Mouse (Mus musculus) stomach, embryonic 15.5 days (tissue): ENCODE data around the gene Gm10160. TPM values are rescaled to one million over a fixed set of nuclear protein-coding genes. Genes with fewer than 3 reads are reported as not detected.

ENCODE experiments used
- ATAC-seq: fragments of 200-750 bp; cut with Nextera tagmentation; 2 replicates; pipeline ENCODE4 v1.8.0; 2017; ENCODE audit warnings: low read depth, moderate number of reproducible peaks, moderate TSS enrichment; ENCODE audit not compliant: insufficient read depth, low FRiP score
- H3K27ac ChIP-seq: fragments of 300-500 bp; sonication (generic); 2 replicates; pipeline ENCODE4 v1.5.1; 2015; ENCODE audit warnings: mild to moderate bottlenecking, inconsistent platforms
- H3K27me3 ChIP-seq: fragments of 300-500 bp; sonication (generic); replicated peaks from 2 replicates; pipeline ENCODE4 v1.6.1; 2015; ENCODE audit warnings: inconsistent platforms
- H3K36me3 ChIP-seq: fragments of 300-500 bp; sonication (generic); 2 replicates; pipeline ENCODE4 v1.6.1; 2015; ENCODE audit warnings: inconsistent platforms
- H3K4me1 ChIP-seq: fragments of 300-500 bp; sonication (generic); 2 replicates; pipeline ENCODE4 v1.6.1; 2015; ENCODE audit warnings: inconsistent platforms
- H3K4me2 ChIP-seq: fragments of 300-500 bp; sonication (generic); 2 replicates; pipeline ENCODE4 v1.6.1; 2015; ENCODE audit warnings: mild to moderate bottlenecking, inconsistent platforms
- H3K4me3 ChIP-seq: fragments of 300-500 bp; sonication (generic); replicated peaks from 2 replicates; pipeline ENCODE4 v1.5.1; 2015; ENCODE audit warnings: inconsistent platforms
- H3K9ac ChIP-seq: fragments of 300-500 bp; sonication (generic); 2 replicates; pipeline ENCODE4 v1.6.1; 2015; ENCODE audit warnings: inconsistent platforms
- H3K9me3 ChIP-seq: fragments of 300-500 bp; sonication (generic); 2 replicates; pipeline ENCODE4 v1.6.1; 2016; ENCODE audit warnings: inconsistent platforms
- WGBS: fragments of 180-500 bp; shearing (Covaris S2); methylation state at CpG from one replicate; pipeline ENCODE4 v1.1.7; 2015; 5-methylcytosine and 5-hydroxymethylcytosine counted together
- polyA plus RNA-seq: library from polyadenylated mRNA; unstranded; fragments of >200 nt; fragmentation: Nextera tagmentation; extraction: Ambion mirVana; gene quantifications from 2 replicates; pipeline ENCODE4 v1.2.1, GENCODE M21; 2015

Gene Gm10160
- polyA plus RNA-seq, 1 experiment from 2014 or later: not detected

- Histone ChIP-seq H3K9ac (no peak overlapping the region), H3K9me3 (no peaks in the 10 kb centered on the region), H3K4me1 (no peaks in the 10 kb centered on the region), H3K4me3 (no peak overlapping the region), H3K27ac (no peak overlapping the region), H3K36me3 (no peaks in the 10 kb centered on the region), H3K4me2 (no peak overlapping the region), H3K27me3 (0 out of 2 replicates have a peak, but pooled peaks cover 1% of the 10 kb centered on the region)
- WGBS: 83% methylated on average over 9 of the region's 9 CpGs
- no peak for ATAC-seq
Observed at GRCm38 (mm10) chr7:81867231-81867930, 11.8 kb upstream of the Gm10160 start.

GRCm38 (mm10) chr7:81865937-81866336 lies 10.3 kb upstream of the Gm10160 start:
- Histone ChIP-seq H3K4me1 (0 out of 2 replicates have a peak, but pooled peaks cover under 1% of the 10 kb centered on the region), H3K27me3 (0 out of 2 replicates have a peak, but pooled peaks cover 4% of the 10 kb centered on the region), H3K4me3 (no peak overlapping the region), H3K9ac (no peak overlapping the region), H3K4me2 (no peak overlapping the region), H3K36me3 (no peaks in the 10 kb centered on the region), H3K27ac (no peak overlapping the region), H3K9me3 (no peaks in the 10 kb centered on the region)
- WGBS: 93% methylated on average over 6 of the region's 6 CpGs
- ATAC-seq: no peak

GRCm38 (mm10) chr7:81864552-81864951 lies 9.0 kb upstream of the Gm10160 start:
- ATAC-seq: no peak
- no peaks in the 10 kb centered on the region for H3K9me3 ChIP-seq
- peaks cover 17% of the 10 kb centered on the region for H3K27me3 ChIP-seq
- H3K36me3 ChIP-seq: no peaks in the 10 kb centered on the region
- 90% methylated on average over 6 of the region's 6 CpGs for WGBS
- H3K4me3 ChIP-seq: no peak overlapping the region
- no peak overlapping the region for H3K4me2 ChIP-seq
- H3K4me1 ChIP-seq: peaks cover 4% of the 10 kb centered on the region; the same call in 1 of the 2 replicates
- H3K27ac ChIP-seq: no peak overlapping the region
- no peak overlapping the region for H3K9ac ChIP-seq

DNA sequence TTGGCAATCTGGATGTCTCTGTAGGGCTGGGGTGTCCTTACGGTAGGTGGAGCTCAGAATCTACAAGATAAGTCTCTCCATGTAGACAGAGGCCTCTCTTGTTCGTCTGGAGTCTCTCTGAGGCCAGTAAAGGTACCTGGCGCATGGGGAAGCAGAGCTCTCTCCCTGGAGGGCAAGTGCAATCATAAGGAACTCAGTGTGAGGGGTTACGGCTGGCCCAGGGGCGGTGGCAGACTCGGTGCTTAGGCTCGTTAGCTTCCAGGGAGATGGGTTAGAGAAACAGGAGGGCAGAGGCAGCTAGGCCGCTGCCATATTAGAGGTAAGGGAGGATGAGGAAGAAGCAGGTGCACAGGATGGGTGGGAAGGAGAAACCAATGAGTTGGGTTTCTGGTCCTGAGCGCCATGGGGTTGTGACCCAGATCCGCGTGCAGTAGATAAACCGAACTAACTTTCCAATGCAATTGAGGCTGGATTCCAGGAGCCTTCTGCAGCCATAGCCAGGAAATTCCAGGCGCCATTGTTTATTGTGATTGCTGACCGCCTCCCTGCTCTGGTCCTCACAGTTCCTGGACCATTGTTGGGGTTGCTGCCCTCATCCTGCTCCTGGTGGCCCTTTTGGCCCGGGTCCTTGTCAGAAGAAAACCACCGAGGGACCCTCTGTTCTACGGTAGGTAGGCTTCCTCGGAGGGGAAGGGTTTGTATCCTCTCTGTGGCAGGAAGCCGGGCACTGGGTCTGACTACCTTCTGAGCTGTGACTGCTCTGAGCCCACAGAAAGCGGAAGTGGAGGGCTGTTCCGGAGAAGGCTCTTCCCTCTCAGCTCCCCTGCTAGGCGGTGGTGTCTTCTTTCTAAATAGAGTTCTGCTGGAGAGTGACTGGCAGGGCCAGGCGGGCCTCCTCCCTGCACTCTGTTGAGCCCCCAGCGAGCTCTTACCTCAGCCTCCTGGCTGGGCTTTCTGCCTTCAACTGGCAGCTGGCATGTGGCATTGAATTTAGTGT lies 7.3 kb upstream of the Gm10160 start:
- Histone ChIP-seq H3K4me1 (peaks cover 13% of the 10 kb centered on the region; the same call in 1 of the 2 replicates), H3K27me3 (peaks cover 32% of the 10 kb centered on the region), H3K27ac (0 out of 2 replicates have a peak overlapping the region, but pooled peaks have one; percentile 21), H3K9me3 (no peaks in the 10 kb centered on the region), H3K4me2 (no peak overlapping the region; the same call in 1 of the 2 replicates), H3K9ac (no peak overlapping the region), H3K4me3 (no peak overlapping the region), H3K36me3 (no peaks in the 10 kb centered on the region)
- WGBS: 69% methylated on average over 24 of the region's 24 CpGs
- no peak for ATAC-seq

- ATAC-seq: no peak
- H3K4me2 ChIP-seq: no peak overlapping the region; the same call in 1 of the 2 replicates
- H3K27ac ChIP-seq: no peak overlapping the region
- no peaks in the 10 kb centered on the region for H3K9me3 ChIP-seq
- H3K9ac ChIP-seq: no peak overlapping the region
- H3K27me3 ChIP-seq: peaks cover 39% of the 10 kb centered on the region
- H3K36me3 ChIP-seq: no peaks in the 10 kb centered on the region
- peaks cover 13% of the 10 kb centered on the region; the same call in 1 of the 2 replicates for H3K4me1 ChIP-seq
- 64% methylated on average over 4 of the region's 4 CpGs for WGBS
- no peak overlapping the region for H3K4me3 ChIP-seq
Observed at GRCm38 (mm10) chr7:81861921-81862320, 6.3 kb upstream of the Gm10160 start.

GRCm38 (mm10) chr7:81861461-81861860 lies 5.9 kb upstream of the Gm10160 start:
- 87% methylated on average over 2 of the region's 2 CpGs for WGBS
- Histone ChIP-seq H3K9me3 (no peaks in the 10 kb centered on the region), H3K4me3 (no peak overlapping the region), H3K4me1 (peaks cover 13% of the 10 kb centered on the region; the same call in 1 of the 2 replicates), H3K27ac (no peak overlapping the region), H3K36me3 (no peaks in the 10 kb centered on the region), H3K27me3 (peaks cover 44% of the 10 kb centered on the region), H3K4me2 (no peak overlapping the region), H3K9ac (no peak overlapping the region)
- ATAC-seq: no peak

DNA sequence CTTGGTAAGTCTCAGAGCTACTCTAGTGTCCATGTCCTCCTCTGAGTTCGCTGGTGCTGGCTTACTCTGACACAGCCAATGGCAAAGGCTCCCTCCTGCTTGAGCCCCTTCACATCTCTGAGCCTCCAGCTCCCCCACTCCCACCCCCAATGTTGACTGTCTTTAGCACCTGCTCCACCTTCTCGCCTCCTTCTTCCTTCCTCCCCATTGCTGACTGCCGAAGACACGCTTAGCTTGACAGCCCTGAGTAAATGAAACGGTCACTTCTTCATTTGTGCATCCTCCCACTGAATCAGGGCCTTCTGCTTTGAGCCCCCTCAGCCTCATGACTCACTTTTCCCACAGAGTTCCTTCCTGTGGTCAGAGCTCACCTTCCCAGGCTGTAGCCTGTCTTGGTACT lies 5.4 kb upstream of the Gm10160 start:
- no peak overlapping the region for H3K4me3 ChIP-seq
- WGBS: 55% methylated on average over 5 of the region's 5 CpGs
- no peaks in the 10 kb centered on the region for H3K36me3 ChIP-seq
- no peak overlapping the region for H3K27ac ChIP-seq
- H3K4me2 ChIP-seq: peak overlapping the region; percentile 96
- ATAC-seq: no peak
- H3K9me3 ChIP-seq: no peaks in the 10 kb centered on the region
- H3K27me3 ChIP-seq: peaks cover 45% of the 10 kb centered on the region
- H3K9ac ChIP-seq: no peak overlapping the region
- peaks cover 13% of the 10 kb centered on the region; the same call in 1 of the 2 replicates for H3K4me1 ChIP-seq

- H3K27me3 ChIP-seq: peaks cover 45% of the 10 kb centered on the region
Observed at GRCm38 (mm10) chr7:81860071-81860470, 4.5 kb upstream of the Gm10160 start.

GRCm38 (mm10) chr7:81858968-81859721 lies 3.6 kb upstream of the Gm10160 start, which contains the start of gene Tm6sf1:
Gene Tm6sf1, plus strand, starts transcription at chr7:81859001.
- peaks cover 45% of the 10 kb centered on the region for H3K27me3 ChIP-seq
- WGBS: under 1% methylated on average over 64 of the region's 64 CpGs

More at GRCm38 (mm10) chr7:81860071-81860470, 4.5 kb upstream of the Gm10160 start:
- no peaks in the 10 kb centered on the region for H3K9me3 ChIP-seq
- peak overlapping the region; percentile 54; the same call in 1 of the 2 replicates for H3K27ac ChIP-seq
- peak; percentile 25; the same call in 1 of the 2 replicates for ATAC-seq
- no peak overlapping the region for H3K9ac ChIP-seq
- no peaks in the 10 kb centered on the region for H3K36me3 ChIP-seq
- H3K4me3 ChIP-seq: peak overlapping the region; percentile 57
- 50% methylated on average over 11 of the region's 11 CpGs for WGBS
- H3K4me2 ChIP-seq: peak overlapping the region; percentile 96
- H3K4me1 ChIP-seq: peaks cover 13% of the 10 kb centered on the region; the same call in 1 of the 2 replicates

DNA sequence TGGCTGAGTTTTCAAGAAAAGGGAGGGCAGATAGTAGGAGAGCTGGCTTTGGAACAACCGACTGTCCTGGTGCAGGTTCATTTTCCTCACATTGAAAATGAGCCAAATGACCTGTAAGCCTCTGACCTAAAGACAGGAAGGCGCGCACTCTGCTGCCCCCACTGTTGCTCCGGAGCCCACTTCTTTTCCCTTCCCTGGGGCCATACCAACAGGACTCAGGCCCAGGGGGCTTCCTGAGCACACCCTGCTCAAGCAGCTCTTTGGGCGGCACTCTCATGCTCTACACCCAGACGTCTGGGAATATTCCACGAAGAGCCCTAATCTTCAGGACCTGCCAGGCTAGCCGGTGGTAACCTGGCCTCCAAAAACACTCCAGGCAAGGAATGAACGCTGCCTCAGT lies 2.6 kb upstream of the Gm10160 start:
- Histone ChIP-seq H3K4me1 (peaks cover 13% of the 10 kb centered on the region; the same call in 1 of the 2 replicates), H3K4me3 (no peak overlapping the region), H3K9me3 (no peaks in the 10 kb centered on the region), H3K4me2 (peak overlapping the region; percentile 96), H3K27me3 (peaks cover 45% of the 10 kb centered on the region), H3K36me3 (no peaks in the 10 kb centered on the region), H3K9ac (no peak overlapping the region), H3K27ac (no peak overlapping the region)
- no peak for ATAC-seq
- whole genome bisulfite sequencing: 20% methylated on average over 9 of the region's 9 CpGs

More at GRCm38 (mm10) chr7:81858968-81859721, 3.6 kb upstream of the Gm10160 start, which contains the start of gene Tm6sf1:
- Histone ChIP-seq H3K36me3 (no peaks in the 10 kb centered on the region), H3K4me1 (peaks cover 13% of the 10 kb centered on the region; the same call in 1 of the 2 replicates), H3K4me3 (peak within 1 kb of the TSS; percentile 57), H3K27ac (peak within 1 kb of the TSS; percentile 49; the same call in 1 of the 2 replicates), H3K9me3 (no peaks in the 10 kb centered on the region), H3K4me2 (peak within 1 kb of the TSS; percentile 96), H3K9ac (peak within 1 kb of the TSS; percentile 44; the same call in 1 of the 2 replicates)
- peak; percentile 33; the same call in 1 of the 2 replicates for ATAC-seq

GRCm38 (mm10) chr7:81856221-81856620 lies 627 bp upstream of the Gm10160 start:
- Histone ChIP-seq H3K27ac (no peak overlapping the region), H3K9me3 (no peaks in the 10 kb centered on the region), H3K4me2 (no peak overlapping the region), H3K36me3 (no peaks in the 10 kb centered on the region), H3K27me3 (peaks cover 42% of the 10 kb centered on the region), H3K4me3 (no peak overlapping the region), H3K4me1 (peaks cover 13% of the 10 kb centered on the region; the same call in 1 of the 2 replicates), H3K9ac (no peak overlapping the region)
- ATAC-seq: no peak
- WGBS: 68% methylated on average over 4 of the region's 4 CpGs
